Mouse (Mus musculus) liver, postnatal 0 days (tissue): ENCODE measurements around the gene Rgs7.

Experiments
- CTCF ChIP-seq: sonication (generic); IDR thresholded peaks from 2 replicates; pipeline ENCODE4 v1.5.1; 2016; ENCODE audit warnings: antibody characterized with exemption, low read depth
- EP300 ChIP-seq: IDR thresholded peaks from 2 replicates; pipeline ENCODE4 v1.6.1; 2016; ENCODE audit warnings: antibody characterized with exemption, low read depth, mild to moderate bottlenecking

DNA sequence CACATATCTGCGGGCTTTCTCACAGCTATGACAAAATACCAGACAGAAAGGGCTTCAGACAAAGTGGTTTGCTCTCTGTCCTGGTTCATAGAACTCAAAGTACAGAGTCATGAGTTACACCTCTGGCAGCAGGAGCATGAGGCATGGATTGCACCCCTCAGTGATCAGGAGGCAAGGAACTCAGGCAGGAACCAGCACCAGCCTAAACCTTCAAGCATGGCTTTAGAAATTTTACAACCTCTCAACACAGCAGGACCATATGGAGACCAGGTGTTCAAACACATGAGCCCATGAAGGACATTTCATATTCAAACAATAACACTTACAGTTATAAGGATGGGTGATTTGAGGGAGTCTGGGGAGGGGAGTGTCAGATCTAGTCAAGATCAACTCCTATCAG, 49.4 kb downstream of the Rgs7 start:
- TF ChIP-seq CTCF (no peak), EP300 (no peak)
